In genomic region chr1:55701601-55702000, GRCm38 (mm10) we compare ENCODE assay signal across 27 mouse cellular contexts.
DNase-seq lines count a peak whose midpoint lies in the region; ATAC-seq and TF ChIP-seq lines count a peak whose summit lies in the region.
"Had no signal": no experiment of that assay in that cellular context is flagged by ENCODE, and none has a peak within 500 bp of the region (broad histone marks: within the 10 kb centered on the region; RNA-seq: fewer than 3 reads in every experiment).

No protein-coding gene starts in this region.

- no peaks in the 10 kb centered on the region for H3K27me3 ChIP-seq in hindbrain, embryonic 13.5 days
- no peaks in the 10 kb centered on the region for H3K27me3 ChIP-seq in hindbrain, embryonic 12.5 days
- H3K27me3 ChIP-seq in midbrain, embryonic 13.5 days, result peaks cover 9% of the 10 kb centered on the region; the same call in 1 of the 2 replicates
- H3K27me3 ChIP-seq in midbrain, postnatal 0 days (ENCODE audit: insufficient read depth, low read length), result no peaks in the 10 kb centered on the region
- no peaks in the 10 kb centered on the region for H3K27me3 ChIP-seq in hindbrain, postnatal 0 days (ENCODE audit: insufficient read depth, low read length)
- H3K27me3 ChIP-seq: CH12.LX; embryonic facial prominence, embryonic 15.5 days; heart, embryonic 15.5 days; limb, embryonic 13.5 days; lung, embryonic 15.5 days; neural tube, embryonic 12.5 days had no signal

- no peak for TF ChIP-seq CTCF in midbrain, postnatal 0 days (IDR thresholded peaks at IDR 0.05)
- no peak for TF ChIP-seq CTCF in hindbrain, postnatal 0 days (IDR thresholded peaks at IDR 0.05; ENCODE audit: low read depth)

- no peak overlapping the region for H3K9ac ChIP-seq in hindbrain, embryonic 13.5 days
- no peak overlapping the region for H3K9ac ChIP-seq in hindbrain, embryonic 12.5 days
- no peak overlapping the region for H3K9ac ChIP-seq in midbrain, embryonic 13.5 days (replicated peaks)
- no peak overlapping the region for H3K9ac ChIP-seq in midbrain, postnatal 0 days (replicated peaks; ENCODE audit: low read length, poor library complexity, severe bottlenecking)
- no peak overlapping the region for H3K9ac ChIP-seq in hindbrain, postnatal 0 days (replicated peaks; ENCODE audit: low read length)
- H3K9ac ChIP-seq: embryonic facial prominence, embryonic 15.5 days; heart, embryonic 15.5 days; limb, embryonic 13.5 days; lung, embryonic 15.5 days; midbrain, embryonic 12.5 days; neural tube, embryonic 12.5 days had no signal

- DNase-seq in cerebellum, postnatal 10 days, result peak; percentile 59 to 65
- no peak for DNase-seq in cerebellum, adult 18-20 months
- DNase-seq in midbrain, postnatal 0 days (ENCODE audit: low spot score), result no peak
- no peak for DNase-seq in hindbrain, postnatal 0 days (ENCODE audit: low spot score)
- DNase-seq in adrenal gland, postnatal 14 days, result no peak
- DNase-seq: adrenal gland, postnatal 10 days; cerebellum, adult 11 months; gastrocnemius, postnatal 25 days; heart, adult 11 months; kidney, adult 9 months; kidney, postnatal 10 days; thymus, postnatal 4 days had no signal

- 66% methylated on average over 6 of the region's 6 CpGs for WGBS in hindbrain, embryonic 13.5 days
- 59% methylated on average over 6 of the region's 6 CpGs for WGBS in hindbrain, embryonic 12.5 days
- WGBS in midbrain, embryonic 13.5 days, result 53% methylated on average over 6 of the region's 6 CpGs
- 54% methylated on average over 6 of the region's 6 CpGs for whole genome bisulfite sequencing in midbrain, postnatal 0 days
- 57% methylated on average over 6 of the region's 6 CpGs for whole genome bisulfite sequencing in hindbrain, postnatal 0 days

- H3K4me3 ChIP-seq in hindbrain, embryonic 13.5 days, result no peak overlapping the region
- H3K4me3 ChIP-seq in hindbrain, embryonic 12.5 days, result no peak overlapping the region
- H3K4me3 ChIP-seq in midbrain, embryonic 13.5 days (replicated peaks), result no peak overlapping the region
- no peak overlapping the region for H3K4me3 ChIP-seq in midbrain, postnatal 0 days (ENCODE audit: low read depth, low read length)
- no peak overlapping the region for H3K4me3 ChIP-seq in hindbrain, postnatal 0 days (ENCODE audit: low read length)
- H3K4me3 ChIP-seq: embryonic facial prominence, embryonic 10.5 days; embryonic facial prominence, embryonic 15.5 days; heart, embryonic 10.5 days; heart, embryonic 15.5 days; limb, embryonic 13.5 days; lung, embryonic 15.5 days; midbrain, embryonic 12.5 days; myocyte; neural tube, embryonic 12.5 days had no signal

- 0 out of 2 replicates have a peak, but pooled peaks cover 2% of the 10 kb centered on the region for H3K9me3 ChIP-seq in hindbrain, embryonic 13.5 days
- H3K9me3 ChIP-seq in hindbrain, embryonic 12.5 days (replicated peaks), result no peaks in the 10 kb centered on the region
- no peaks in the 10 kb centered on the region for H3K9me3 ChIP-seq in midbrain, embryonic 13.5 days
- no peaks in the 10 kb centered on the region for H3K9me3 ChIP-seq in midbrain, postnatal 0 days (ENCODE audit: low read length)
- H3K9me3 ChIP-seq in hindbrain, postnatal 0 days (ENCODE audit: low read length), result no peaks in the 10 kb centered on the region
- H3K9me3 ChIP-seq: embryonic facial prominence, embryonic 10.5 days; embryonic facial prominence, embryonic 15.5 days; heart, embryonic 10.5 days; heart, embryonic 15.5 days; limb, embryonic 13.5 days; lung, embryonic 15.5 days; midbrain, embryonic 12.5 days; neural tube, embryonic 12.5 days had no signal

- H3K36me3 ChIP-seq in hindbrain, embryonic 13.5 days, result no peaks in the 10 kb centered on the region
- H3K36me3 ChIP-seq in hindbrain, embryonic 12.5 days, result no peaks in the 10 kb centered on the region
- H3K36me3 ChIP-seq in midbrain, embryonic 13.5 days, result no peaks in the 10 kb centered on the region
- H3K36me3 ChIP-seq in midbrain, postnatal 0 days (ENCODE audit: insufficient read depth, low read length), result no peaks in the 10 kb centered on the region
- H3K36me3 ChIP-seq in hindbrain, postnatal 0 days (ENCODE audit: insufficient read depth, low read length), result no peaks in the 10 kb centered on the region
- H3K36me3 ChIP-seq: embryonic facial prominence, embryonic 10.5 days; embryonic facial prominence, embryonic 15.5 days; heart, embryonic 10.5 days; heart, embryonic 15.5 days; limb, embryonic 13.5 days; lung, embryonic 15.5 days; midbrain, embryonic 12.5 days; neural tube, embryonic 12.5 days had no signal

- ATAC-seq in hindbrain, embryonic 13.5 days (ENCODE audit: low FRiP score), result peak; percentile 37; the same call in 1 of the 2 replicates
- no peak for ATAC-seq in hindbrain, embryonic 12.5 days (ENCODE audit: low FRiP score)
- peak; percentile 57 for ATAC-seq in midbrain, embryonic 13.5 days
- no peak for ATAC-seq in midbrain, postnatal 0 days (ENCODE audit: low FRiP score)
- 0 out of 2 replicates have a peak, but pooled peaks have one; percentile 35 for ATAC-seq in hindbrain, postnatal 0 days
- ATAC-seq: intestine, embryonic 16.5 days had no signal

- no peak overlapping the region; the same call in 1 of the 2 replicates for H3K27ac ChIP-seq in hindbrain, embryonic 13.5 days
- H3K27ac ChIP-seq in hindbrain, embryonic 12.5 days, result no peak overlapping the region
- no peak overlapping the region; the same call in 1 of the 2 replicates for H3K27ac ChIP-seq in midbrain, embryonic 13.5 days
- no peak overlapping the region for H3K27ac ChIP-seq in midbrain, postnatal 0 days (ENCODE audit: low read depth, low read length)
- H3K27ac ChIP-seq in hindbrain, postnatal 0 days, result no peak overlapping the region
- H3K27ac ChIP-seq: embryonic facial prominence, embryonic 10.5 days; embryonic facial prominence, embryonic 15.5 days; heart, embryonic 10.5 days; heart, embryonic 15.5 days; limb, embryonic 13.5 days; lung, embryonic 15.5 days; midbrain, embryonic 12.5 days; neural tube, embryonic 12.5 days had no signal

- H3K4me1 ChIP-seq in hindbrain, embryonic 13.5 days (replicated peaks), result peaks cover 28% of the 10 kb centered on the region
- H3K4me1 ChIP-seq in hindbrain, embryonic 12.5 days, result peaks cover 25% of the 10 kb centered on the region
- H3K4me1 ChIP-seq in midbrain, embryonic 13.5 days (replicated peaks), result peaks cover 31% of the 10 kb centered on the region
- 0 out of 2 replicates have a peak, but pooled peaks cover 3% of the 10 kb centered on the region for H3K4me1 ChIP-seq in midbrain, postnatal 0 days (ENCODE audit: insufficient read depth, low read length)
- H3K4me1 ChIP-seq in hindbrain, postnatal 0 days (ENCODE audit: insufficient read depth, low read length), result 0 out of 2 replicates have a peak, but pooled peaks cover 3% of the 10 kb centered on the region
- H3K4me1 ChIP-seq: embryonic facial prominence, embryonic 15.5 days; heart, embryonic 10.5 days; heart, embryonic 15.5 days; limb, embryonic 13.5 days; lung, embryonic 15.5 days had no signal

- no peak overlapping the region for H3K4me2 ChIP-seq in hindbrain, embryonic 13.5 days
- H3K4me2 ChIP-seq in hindbrain, embryonic 12.5 days (replicated peaks), result no peak overlapping the region
- no peak overlapping the region for H3K4me2 ChIP-seq in midbrain, embryonic 13.5 days (replicated peaks)
- no peak overlapping the region for H3K4me2 ChIP-seq in midbrain, postnatal 0 days (ENCODE audit: low read depth, low read length, poor library complexity, severe bottlenecking)
- H3K4me2 ChIP-seq in hindbrain, postnatal 0 days (ENCODE audit: low read depth, low read length), result no peak overlapping the region
- H3K4me2 ChIP-seq: embryonic facial prominence, embryonic 15.5 days; heart, embryonic 15.5 days; limb, embryonic 13.5 days; liver, embryonic 11.5 days; lung, embryonic 15.5 days; midbrain, embryonic 12.5 days; neural tube, embryonic 12.5 days had no signal

Comparison
In these comparisons a context has a peak if more than half of its experiments do, and no peak if none do; other contexts are left out.
1. DNase-seq: peak in cerebellum, postnatal 10 days (2 of 2); none in cerebellum, adult 18-20 months (0 of 2), midbrain, postnatal 0 days (single experiment), hindbrain, postnatal 0 days (single experiment) and adrenal gland, postnatal 14 days (single experiment).
2. ATAC-seq: peak in hindbrain, embryonic 13.5 days (single experiment), midbrain, embryonic 13.5 days (single experiment) and hindbrain, postnatal 0 days (single experiment); none in hindbrain, embryonic 12.5 days (single experiment) and midbrain, postnatal 0 days (single experiment).